Mouse (Mus musculus) CH12.LX (cell line): ENCODE measurements around the gene Cd151. TPM values are rescaled to one million over a fixed set of nuclear protein-coding genes. Genes with fewer than 3 reads are reported as not detected.

Source experiments
- DNase-seq: peaks from one replicate; pipeline ENCODE4 v3.0.0-alpha.2; 2013; ENCODE audit errors: extremely low read depth
- H3K27ac ChIP-seq: 2 replicates; pipeline ENCODE4 v1.5.1; 2012; ENCODE audit warnings: low read depth, mild to moderate bottlenecking, control low read depth, moderate library complexity; ENCODE audit not compliant: insufficient read depth
- H3K27me3 ChIP-seq: replicated peaks from 2 replicates; pipeline ENCODE3; 2012; ENCODE audit warnings: inconsistent platforms
- H3K36me3 ChIP-seq, 2 experiments: replicated peaks in 1 of 2; 2 replicates each; pipeline versions ENCODE3 to v1.6.1; 2012; ENCODE audit warnings: inconsistent platforms in 1 of 2, low read length in 1 of 2, mild to moderate bottlenecking in 1 of 2, mixed read lengths in 1 of 2, moderate library complexity in 1 of 2; ENCODE audit not compliant: control insufficient read depth in 1 of 2, insufficient read depth in 1 of 2
- H3K4me1 ChIP-seq, 2 experiments: 2 replicates each; pipeline ENCODE4 v1.6.1; 2012; ENCODE audit warnings: inconsistent platforms in 1 of 2, moderate library complexity in 1 of 2; ENCODE audit not compliant: insufficient read depth in 2 of 2, control insufficient read depth in 1 of 2
- H3K4me2 ChIP-seq: 2 replicates; pipeline ENCODE4 v1.6.1; 2012; ENCODE audit warnings: low read depth, mild to moderate bottlenecking, control low read depth; ENCODE audit not compliant: poor library complexity, insufficient read depth, severe bottlenecking
- H3K4me3 ChIP-seq, 3 experiments: fragments of 150-350 bp in 1 of 3; sonication (generic) in 1 of 3; replicated peaks in 1 of 3; 2 replicates each; pipeline versions ENCODE3 to v1.5.1; 2011 to 2012; ENCODE audit warnings: low read depth in 2 of 3, low read length in 2 of 3, mild to moderate bottlenecking in 2 of 3, moderate library complexity in 2 of 3, control low read depth in 1 of 3, improper control_type of control experiment in 1 of 3, inconsistent platforms in 1 of 3, mixed read lengths in 1 of 3; ENCODE audit not compliant: poor library complexity in 1 of 3
- H3K79me2 ChIP-seq: replicated peaks from 2 replicates; pipeline ENCODE4 v1.6.1; 2012; ENCODE audit warnings: mild to moderate bottlenecking, moderate library complexity; ENCODE audit not compliant: control insufficient read depth, poor library complexity, insufficient read depth, severe bottlenecking; ENCODE audit errors: extremely low read depth
- H3K9ac ChIP-seq: 2 replicates; pipeline ENCODE4 v1.6.1; 2012; ENCODE audit warnings: low read depth, mild to moderate bottlenecking, control low read depth, moderate library complexity; ENCODE audit not compliant: insufficient read depth
- H3K9me3 ChIP-seq: replicated peaks from 2 replicates; pipeline ENCODE3; 2012; ENCODE audit warnings: low read length, inconsistent platforms, mixed read lengths
- BHLHE40 ChIP-seq: IDR thresholded peaks from 2 replicates; pipeline ENCODE4 v1.6.1; 2011; ENCODE audit warnings: mild to moderate bottlenecking, low read depth, low read length, improper control_type of control experiment
- CHD1 ChIP-seq: IDR thresholded peaks from 2 replicates; pipeline ENCODE4 v1.6.1; 2012; ENCODE audit warnings: low read depth, low read length, improper control_type of control experiment, inconsistent platforms
- CHD2 ChIP-seq: IDR thresholded peaks from 2 replicates; pipeline ENCODE4 v1.6.1; 2011; ENCODE audit warnings: low read length, improper control_type of control experiment
- CTCF ChIP-seq, 2 experiments: IDR thresholded peaks in 1 of 2; conservative IDR thresholded peaks in 1 of 2; 2 replicates each; pipeline ENCODE4 v1.5.1; 2011 to 2012; ENCODE audit warnings: low read depth in 2 of 2, low read length in 2 of 2, improper control_type of control experiment in 1 of 2, inconsistent platforms in 1 of 2, mild to moderate bottlenecking in 1 of 2, moderate library complexity in 1 of 2
- E2F4 ChIP-seq: IDR thresholded peaks from 2 replicates; pipeline ENCODE4 v1.6.1; 2011; ENCODE audit warnings: low read depth, low read length, improper control_type of control experiment; ENCODE audit not compliant: insufficient replicate concordance
- ELF1 ChIP-seq: IDR thresholded peaks from 2 replicates; pipeline ENCODE4 v1.6.1; 2014; ENCODE audit warnings: low read depth, mild to moderate bottlenecking, inconsistent platforms, low read length, improper control_type of control experiment
- EP300 ChIP-seq: IDR thresholded peaks from 2 replicates; pipeline ENCODE4 v1.6.1; 2011; ENCODE audit warnings: low read length, improper control_type of control experiment
- ETS1 ChIP-seq: conservative IDR thresholded peaks from 2 replicates; pipeline ENCODE4 v1.6.1; 2012; ENCODE audit warnings: low read depth, mild to moderate bottlenecking, inconsistent platforms, low read length, improper control_type of control experiment, moderate library complexity
- GABPA ChIP-seq: IDR thresholded peaks from 2 replicates; pipeline ENCODE4 v1.6.1; 2012; ENCODE audit warnings: low read depth, low read length, improper control_type of control experiment, inconsistent platforms; ENCODE audit not compliant: insufficient replicate concordance
- HCFC1 ChIP-seq: IDR thresholded peaks from 2 replicates; pipeline ENCODE4 v1.6.1; 2012; ENCODE audit warnings: low read depth, mild to moderate bottlenecking, inconsistent platforms, low read length, improper control_type of control experiment
- IRF4 ChIP-seq: IDR thresholded peaks from 2 replicates; pipeline ENCODE4 v1.6.1; 2014; ENCODE audit warnings: low read depth, mild to moderate bottlenecking, inconsistent platforms, low read length, improper control_type of control experiment
- JUN ChIP-seq: IDR thresholded peaks from 2 replicates; pipeline ENCODE4 v1.6.1; 2011; ENCODE audit warnings: low read depth, mild to moderate bottlenecking, low read length, improper control_type of control experiment, moderate library complexity; ENCODE audit not compliant: insufficient read depth
- JUND ChIP-seq: conservative IDR thresholded peaks from 2 replicates; pipeline ENCODE4 v1.6.1; 2011; ENCODE audit warnings: low read depth, low read length, improper control_type of control experiment
- KAT2A ChIP-seq: IDR thresholded peaks from 2 replicates; pipeline ENCODE4 v1.6.1; 2012; ENCODE audit warnings: low read length, improper control_type of control experiment, inconsistent platforms; ENCODE audit not compliant: insufficient replicate concordance
- MAFK ChIP-seq: IDR thresholded peaks from 2 replicates; pipeline ENCODE4 v1.6.1; 2011; ENCODE audit warnings: low read length, improper control_type of control experiment; ENCODE audit not compliant: insufficient replicate concordance
- MAX ChIP-seq: IDR thresholded peaks from 2 replicates; pipeline ENCODE4 v1.6.1; 2011; ENCODE audit warnings: low read length, improper control_type of control experiment
- MAZ ChIP-seq: IDR thresholded peaks from 2 replicates; pipeline ENCODE4 v1.6.1; 2012; ENCODE audit warnings: low read depth, mild to moderate bottlenecking, inconsistent platforms, low read length, improper control_type of control experiment, moderate library complexity
- MEF2A ChIP-seq: IDR thresholded peaks from 2 replicates; pipeline ENCODE4 v1.6.1; 2014; ENCODE audit warnings: low read depth, mild to moderate bottlenecking, inconsistent platforms, low read length, improper control_type of control experiment, borderline replicate concordance
- MXI1 ChIP-seq: IDR thresholded peaks from 2 replicates; pipeline ENCODE4 v1.6.1; 2011; ENCODE audit warnings: mild to moderate bottlenecking, low read depth, low read length, improper control_type of control experiment
- MYC ChIP-seq: IDR thresholded peaks from 2 replicates; pipeline ENCODE4 v1.6.1; 2011; ENCODE audit warnings: low read depth, mild to moderate bottlenecking, improper control_type of control experiment, low read length
- NELFE ChIP-seq: IDR thresholded peaks from 2 replicates; pipeline ENCODE4 v1.6.1; 2011; ENCODE audit warnings: low read depth, low read length, improper control_type of control experiment
- NRF1 ChIP-seq: IDR thresholded peaks from 2 replicates; pipeline ENCODE4 v1.6.1; 2014; ENCODE audit warnings: low read depth, mild to moderate bottlenecking, inconsistent platforms, low read length, improper control_type of control experiment, moderate library complexity
- PAX5 ChIP-seq: IDR thresholded peaks from 2 replicates; pipeline ENCODE4 v1.6.1; 2012; ENCODE audit warnings: low read length, inconsistent platforms, mixed read lengths
- POLR2A ChIP-seq: IDR thresholded peaks from 2 replicates; pipeline ENCODE4 v1.6.1; 2011; ENCODE audit warnings: low read depth, mild to moderate bottlenecking, improper control_type of control experiment, low read length
- POLR2AphosphoS2 ChIP-seq: IDR thresholded peaks from 2 replicates; pipeline ENCODE4 v1.6.1; 2011; ENCODE audit warnings: low read depth, low read length, improper control_type of control experiment
- RAD21 ChIP-seq: IDR thresholded peaks from 2 replicates; pipeline ENCODE4 v1.6.1; 2011; ENCODE audit warnings: low read depth, mild to moderate bottlenecking, low read length, improper control_type of control experiment, moderate library complexity
- RCOR1 ChIP-seq: conservative IDR thresholded peaks from 2 replicates; pipeline ENCODE4 v1.6.1; 2012; ENCODE audit warnings: low read depth, mild to moderate bottlenecking, inconsistent platforms, low read length, improper control_type of control experiment
- SIN3A ChIP-seq: IDR thresholded peaks from 2 replicates; pipeline ENCODE4 v1.6.1; 2012; ENCODE audit warnings: low read length, improper control_type of control experiment, inconsistent platforms
- SMC3 ChIP-seq: IDR thresholded peaks from 2 replicates; pipeline ENCODE4 v1.6.1; 2011; ENCODE audit warnings: low read depth, low read length, improper control_type of control experiment
- TBP ChIP-seq: conservative IDR thresholded peaks from 2 replicates; pipeline ENCODE4 v1.6.1; 2011; ENCODE audit warnings: low read depth, low read length, improper control_type of control experiment
- TCF12 ChIP-seq: IDR thresholded peaks from 2 replicates; pipeline ENCODE4 v1.6.1; 2014; ENCODE audit warnings: low read depth, mild to moderate bottlenecking, inconsistent platforms, low read length, improper control_type of control experiment
- UBTF ChIP-seq: IDR thresholded peaks from 2 replicates; pipeline ENCODE4 v1.6.1; 2012; ENCODE audit warnings: low read depth, mild to moderate bottlenecking, inconsistent platforms, low read length, improper control_type of control experiment, moderate library complexity
- USF1 ChIP-seq: IDR thresholded peaks from 2 replicates; pipeline ENCODE4 v1.6.1; 2014; ENCODE audit warnings: low read depth, mild to moderate bottlenecking, inconsistent platforms, low read length, improper control_type of control experiment
- USF2 ChIP-seq: conservative IDR thresholded peaks from 2 replicates; pipeline ENCODE4 v1.6.1; 2011; ENCODE audit warnings: low read depth, low read length, improper control_type of control experiment
- ZC3H11A ChIP-seq: IDR thresholded peaks from 2 replicates; pipeline ENCODE4 v1.6.1; 2012; ENCODE audit warnings: low read depth, mild to moderate bottlenecking, inconsistent platforms, low read length, improper control_type of control experiment
- ZKSCAN1 ChIP-seq: IDR thresholded peaks from 2 replicates; pipeline ENCODE4 v1.6.1; 2012; ENCODE audit warnings: low read depth, inconsistent platforms, low read length, improper control_type of control experiment, borderline replicate concordance
- ZMIZ1 ChIP-seq: IDR thresholded peaks from 2 replicates; pipeline ENCODE4 v1.6.1; 2012; ENCODE audit warnings: low read depth, mild to moderate bottlenecking, inconsistent platforms, low read length, improper control_type of control experiment
- ZNF384 ChIP-seq: IDR thresholded peaks from 2 replicates; pipeline ENCODE4 v1.6.1; 2012; ENCODE audit warnings: low read depth, low read length, improper control_type of control experiment, inconsistent platforms
- dilution Hi-C: fragments of 300-500 bp; cut with MboI; formaldehyde crosslinking; loops from 2 replicates; pipeline ENCODE4 v1.14.3; 2020; ENCODE audit warnings: low sequenced_read_pairs; ENCODE audit not compliant: extremely low pct_unique_long_range_greater_than_20kb, extremely low pct_ligation_motif_present
- in situ Hi-C: fragments of 300-500 bp; cut with MboI; formaldehyde crosslinking; loops from 3 replicates; pipeline ENCODE4 v1.14.3; 2019; ENCODE audit warnings: low sequenced_read_pairs, low pct_ligation_motif_present, low pct_unique_long_range_greater_than_20kb, mixed read lengths
- polyA plus RNA-seq: library from polyadenylated mRNA; unstranded; fragments of >175 nt; gene quantifications from 2 replicates; pipeline ENCODE4 v1.2.1, GENCODE M21; 2012; ENCODE audit warnings: low read depth; ENCODE audit not compliant: insufficient read length
- total RNA-seq, 2 experiments: library from RNA; depleted of rRNA; stranded (reverse); fragments of 300-350 nt in 1 of 2; fragments of >200 nt in 1 of 2; gene quantifications; 2 replicates each; pipeline ENCODE4 v1.2.3; 2012 to 2014

The Cd151 gene
- 14.9 and 15.0 TPM in 2 replicates for total RNA-seq (2012; rRNA removed)
- 10.1 and 10.6 TPM in 2 replicates for total RNA-seq (2014; rRNA removed)
- 13.5 and 21.1 TPM in 2 replicates for polyA plus RNA-seq

DNA sequence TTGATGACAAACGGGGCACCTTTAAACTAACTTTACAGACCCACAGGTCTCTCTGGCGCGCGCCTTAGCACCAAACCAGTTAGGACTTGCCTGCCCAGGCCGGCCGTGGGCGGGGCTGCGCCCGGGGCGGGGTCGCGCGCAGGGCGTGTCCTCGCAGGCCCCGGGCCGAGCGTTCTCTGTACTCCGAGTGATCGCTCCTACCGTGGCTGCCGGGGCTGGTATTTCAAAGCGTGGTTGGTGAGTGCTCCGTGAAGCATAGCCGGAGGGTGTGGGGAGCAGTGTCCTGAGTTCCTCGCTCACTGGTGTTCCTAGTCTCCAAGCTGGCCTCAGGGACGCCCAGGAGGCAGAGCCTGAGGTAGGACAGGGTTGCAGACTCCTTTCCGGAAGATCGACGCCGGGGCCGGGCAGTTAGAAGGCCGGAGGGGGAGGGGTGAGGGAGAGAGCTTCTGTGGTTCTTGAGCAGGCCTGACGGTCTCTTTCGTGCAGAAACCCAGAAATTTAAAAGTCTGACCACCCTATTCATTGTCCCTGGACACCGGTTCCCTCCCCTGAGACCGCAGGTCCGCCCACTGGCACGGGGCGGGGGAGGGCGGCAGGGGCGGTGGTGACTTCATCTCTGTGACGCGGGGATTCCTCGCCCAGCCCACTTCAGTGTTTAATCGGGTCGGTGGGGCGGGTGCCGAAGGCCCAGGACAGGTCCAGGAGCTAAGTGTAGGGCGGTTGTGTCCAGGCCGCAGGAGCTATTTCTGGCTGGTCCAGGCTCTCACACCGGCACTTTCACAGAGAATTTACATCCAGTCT lies at the start of gene Cd151:
Gene Cd151 (plus strand): TSS at position 163 of the 801 bp plus-strand sequence.
- H3K79me2 ChIP-seq: no peaks in the 10 kb centered on the region
- H3K4me3 ChIP-seq: peak within 1 kb of the TSS; percentile 67 to 84 (median 79)
- no peaks in the 10 kb centered on the region for H3K27me3 ChIP-seq
- peaks cover 26 to 49% of the 10 kb centered on the region in 2 experiments for H3K4me1 ChIP-seq
- peak within 1 kb of the TSS; percentile 66 for H3K9ac ChIP-seq
- no peaks in the 10 kb centered on the region for H3K9me3 ChIP-seq
- H3K36me3 ChIP-seq: peaks cover 22 to 34% of the 10 kb centered on the region in 2 experiments
- peak within 1 kb of the TSS; percentile 97 for H3K4me2 ChIP-seq
- H3K27ac ChIP-seq: peak within 1 kb of the TSS; percentile 48
- dilution Hi-C loops: no loop called here
- peak; percentile 40; the same call in 1 of the 2 replicates for TF ChIP-seq ETS1
- peak; percentile 23 for TF ChIP-seq HCFC1
- TF ChIP-seq KAT2A: no peak
- no peak for TF ChIP-seq USF2
- TF ChIP-seq TCF12: peak; percentile 48; the same call in 1 of the 2 replicates
- no peak for TF ChIP-seq JUND
- peak; percentile 84 for TF ChIP-seq POLR2A
- TF ChIP-seq CTCF (conservative IDR thresholded peaks at IDR 0.05 in 1 of 2, IDR thresholded peaks at IDR 0.05 in 1 of 2; ENCODE audit: low read depth in 2 of 2, low read length in 2 of 2): no peak
- TF ChIP-seq JUN: no peak
- TF ChIP-seq SMC3: no peak
- peak; percentile 9; the same call in 1 of the 2 replicates for TF ChIP-seq SIN3A
- TF ChIP-seq RAD21: no peak
- no peak for TF ChIP-seq RCOR1
- peak; percentile 54; the same call in 1 of the 2 replicates for TF ChIP-seq ELF1
- TF ChIP-seq TBP: no peak
- TF ChIP-seq PAX5: no peak
- no peak for TF ChIP-seq MXI1
- peak; percentile 86 for TF ChIP-seq BHLHE40
- no peak for TF ChIP-seq E2F4
- no peak for TF ChIP-seq ZKSCAN1
- TF ChIP-seq ZMIZ1: no peak; the same call in none of the 2 replicates
- peak; percentile 83; the same call in 1 of the 2 replicates for TF ChIP-seq CHD1
- no peak; the same call in 1 of the 2 replicates for TF ChIP-seq POLR2AphosphoS2
- no peak; the same call in 1 of the 2 replicates for TF ChIP-seq EP300
- no peak for TF ChIP-seq UBTF
- TF ChIP-seq MYC: no peak
- TF ChIP-seq NRF1: peak; percentile 57
- TF ChIP-seq MAX: no peak
- no peak for TF ChIP-seq MEF2A
- TF ChIP-seq IRF4: no peak
- no peak for TF ChIP-seq ZNF384
- TF ChIP-seq GABPA: no peak
- TF ChIP-seq MAZ: peak; percentile 73; the same call in 1 of the 2 replicates
- TF ChIP-seq MAFK: no peak
- TF ChIP-seq ZC3H11A: no peak
- TF ChIP-seq USF1: no peak
- peak; percentile 57 for TF ChIP-seq NELFE
- peak; percentile 38; the same call in 1 of the 2 replicates for TF ChIP-seq CHD2
- TF ChIP-seq, all 38 proteins: peak for 12
- DNase-seq: peak; percentile 77
- in situ Hi-C loops: no loop called here
